ENCODE assay signal across 15 mouse cellular contexts in the genomic region with DNA sequence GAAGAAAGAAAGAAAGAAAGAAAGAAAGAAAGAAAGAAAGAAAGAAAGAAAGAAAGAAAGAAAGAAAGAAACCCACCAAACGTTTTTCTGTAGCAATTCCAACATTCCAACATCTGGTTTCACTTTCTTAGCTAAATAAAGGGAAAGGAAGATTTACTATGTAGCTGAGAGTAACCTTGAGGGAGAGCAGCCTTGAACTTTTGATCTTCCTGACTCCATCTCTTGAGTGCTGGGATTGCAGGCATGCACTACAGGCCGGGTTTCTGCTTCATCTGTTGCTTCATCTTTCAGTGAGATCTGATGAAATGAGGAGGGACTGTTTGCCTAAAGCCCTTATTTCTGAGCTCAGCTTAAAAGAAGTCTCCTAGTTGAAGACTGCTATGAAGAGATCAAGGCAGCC. TPM values are rescaled to one million over a fixed set of nuclear protein-coding genes. Genes with fewer than 3 reads are reported as not detected.
A peak's percentile ranks its signal among the peaks of the same experiment; 100 is the strongest.
DNase-seq lines count a peak whose midpoint lies in the region; ATAC-seq and TF ChIP-seq lines count a peak whose summit lies in the region.
"Had no signal": no experiment of that assay in that cellular context is flagged by ENCODE, and none has a peak within 500 bp of the region (broad histone marks: within the 10 kb centered on the region; RNA-seq: fewer than 3 reads in every experiment).

No protein-coding gene starts in this region.

- no peaks in the 10 kb centered on the region for H3K9me3 ChIP-seq in neural tube, embryonic 11.5 days (ENCODE audit: control insufficient read depth, low read length)
- H3K9me3 ChIP-seq in neural tube, embryonic 15.5 days (replicated peaks) = no peaks in the 10 kb centered on the region
- H3K9me3 ChIP-seq in stomach, embryonic 16.5 days (replicated peaks; ENCODE audit: control insufficient read depth, low read length) = no peaks in the 10 kb centered on the region
- no peaks in the 10 kb centered on the region for H3K9me3 ChIP-seq in forebrain, embryonic 10.5 days
- H3K9me3 ChIP-seq: forebrain, embryonic 12.5 days; G1E; midbrain, embryonic 13.5 days had no signal

- H3K4me3 ChIP-seq in neural tube, embryonic 11.5 days (ENCODE audit: low read depth, low read length) = no peak overlapping the region
- H3K4me3 ChIP-seq in neural tube, embryonic 15.5 days (replicated peaks) = no peak overlapping the region
- no peak overlapping the region for H3K4me3 ChIP-seq in embryonic fibroblast, embryonic 13.5 days (ENCODE audit: insufficient read depth, low read length)
- H3K4me3 ChIP-seq in stomach, embryonic 16.5 days (replicated peaks; ENCODE audit: low read length) = no peak overlapping the region
- H3K4me3 ChIP-seq in forebrain, embryonic 10.5 days = no peak overlapping the region
- H3K4me3 ChIP-seq: forebrain, embryonic 12.5 days; midbrain, embryonic 13.5 days had no signal

- no peak for TF ChIP-seq CTCF in embryonic fibroblast, embryonic 13.5 days (IDR thresholded peaks at IDR 0.05; ENCODE audit: borderline replicate concordance, insufficient read depth, low read length)

- no peak overlapping the region for H3K9ac ChIP-seq in neural tube, embryonic 11.5 days (ENCODE audit: low read length)
- H3K9ac ChIP-seq in neural tube, embryonic 15.5 days (replicated peaks) = no peak overlapping the region
- H3K9ac ChIP-seq in stomach, embryonic 16.5 days (ENCODE audit: low read length) = no peak overlapping the region
- H3K9ac ChIP-seq: forebrain, embryonic 12.5 days; midbrain, embryonic 13.5 days had no signal

- no peaks in the 10 kb centered on the region for H3K4me1 ChIP-seq in neural tube, embryonic 11.5 days (ENCODE audit: control insufficient read depth, insufficient read depth, low read length)
- H3K4me1 ChIP-seq in neural tube, embryonic 15.5 days = no peaks in the 10 kb centered on the region
- peaks cover 6% of the 10 kb centered on the region; the same call in 1 of the 2 replicates for H3K4me1 ChIP-seq in embryonic fibroblast, embryonic 13.5 days (ENCODE audit: control insufficient read depth, insufficient read depth, low read length)
- H3K4me1 ChIP-seq in stomach, embryonic 16.5 days (ENCODE audit: control insufficient read depth, insufficient read depth, low read length) = no peaks in the 10 kb centered on the region
- H3K4me1 ChIP-seq in forebrain, embryonic 10.5 days = no peaks in the 10 kb centered on the region
- H3K4me1 ChIP-seq: forebrain, embryonic 12.5 days; midbrain, embryonic 13.5 days had no signal

- ATAC-seq in neural tube, embryonic 11.5 days (ENCODE audit: insufficient read depth, low FRiP score, low TSS enrichment) = no peak
- no peak for ATAC-seq in neural tube, embryonic 15.5 days (ENCODE audit: low FRiP score)
- ATAC-seq in stomach, embryonic 16.5 days (ENCODE audit: insufficient read depth, low FRiP score) = no peak
- no peak for ATAC-seq in megakaryocyte progenitor cell, adult 5-6 weeks (replicated peaks; ENCODE audit: poor library complexity)
- ATAC-seq: inflammation-experienced regulatory T-cells, adult 6 months; lung, postnatal 0 days; midbrain, embryonic 13.5 days had no signal

- H3K36me3 ChIP-seq in neural tube, embryonic 11.5 days (ENCODE audit: control insufficient read depth, insufficient read depth, low read length) = no peaks in the 10 kb centered on the region
- H3K36me3 ChIP-seq in neural tube, embryonic 15.5 days = no peaks in the 10 kb centered on the region
- no peaks in the 10 kb centered on the region for H3K36me3 ChIP-seq in stomach, embryonic 16.5 days (ENCODE audit: control insufficient read depth, insufficient read depth, low read length)
- H3K36me3 ChIP-seq in forebrain, embryonic 10.5 days (replicated peaks) = no peaks in the 10 kb centered on the region
- H3K36me3 ChIP-seq: forebrain, embryonic 12.5 days; G1E; midbrain, embryonic 13.5 days had no signal

- no peak overlapping the region for H3K27ac ChIP-seq in neural tube, embryonic 11.5 days (ENCODE audit: low read depth, low read length)
- H3K27ac ChIP-seq in neural tube, embryonic 15.5 days (replicated peaks) = no peak overlapping the region
- peak overlapping the region; percentile 86 for H3K27ac ChIP-seq in embryonic fibroblast, embryonic 13.5 days (ENCODE audit: insufficient read depth, low read length)
- H3K27ac ChIP-seq in stomach, embryonic 16.5 days (ENCODE audit: low read length) = peak overlapping the region; percentile 77
- H3K27ac ChIP-seq in forebrain, embryonic 10.5 days = no peak overlapping the region
- H3K27ac ChIP-seq: forebrain, embryonic 12.5 days; midbrain, embryonic 13.5 days had no signal

- no peak overlapping the region for H3K4me2 ChIP-seq in neural tube, embryonic 11.5 days (ENCODE audit: low read depth)
- H3K4me2 ChIP-seq in neural tube, embryonic 15.5 days = no peak overlapping the region
- H3K4me2 ChIP-seq in stomach, embryonic 16.5 days (ENCODE audit: low read depth, low read length) = no peak overlapping the region
- H3K4me2 ChIP-seq: forebrain, embryonic 12.5 days; midbrain, embryonic 13.5 days had no signal

- DNase-seq in embryo, embryonic 10 days (ENCODE audit: low spot score) = peak; percentile 56
- DNase-seq in embryo, embryonic 9.5 days (ENCODE audit: extremely low spot score) = no peak
- DNase-seq in neural tube, embryonic 11.5 days (ENCODE audit: low spot score) = peak; percentile 12
- DNase-seq in forebrain, embryonic 10.5 days (ENCODE audit: extremely low spot score, low spot score) = no peak
- DNase-seq: cerebellum, postnatal 36 days; heart, postnatal 36 days had no signal

- 30% methylated on average over 2 of the region's 2 CpGs for WGBS in neural tube, embryonic 11.5 days
- 32% methylated on average over 2 of the region's 2 CpGs for WGBS in neural tube, embryonic 15.5 days
- 26% methylated on average over 2 of the region's 2 CpGs for WGBS in stomach, embryonic 16.5 days
- 43% methylated on average over 2 of the region's 2 CpGs for whole genome bisulfite sequencing in forebrain, embryonic 10.5 days

- no peaks in the 10 kb centered on the region for H3K27me3 ChIP-seq in neural tube, embryonic 11.5 days (ENCODE audit: control insufficient read depth, insufficient read depth, low read length)
- H3K27me3 ChIP-seq in neural tube, embryonic 15.5 days (replicated peaks) = 0 out of 2 replicates have a peak, but pooled peaks cover 4% of the 10 kb centered on the region
- H3K27me3 ChIP-seq in stomach, embryonic 16.5 days (ENCODE audit: control insufficient read depth, insufficient read depth, low read length) = no peaks in the 10 kb centered on the region; the same call in 1 of the 2 replicates
- H3K27me3 ChIP-seq in forebrain, embryonic 10.5 days (ENCODE audit: poor library complexity, severe bottlenecking) = peaks cover 83% of the 10 kb centered on the region

- TF ChIP-seq POLR2A in embryonic fibroblast, embryonic 13.5 days (IDR thresholded peaks at IDR 0.05; ENCODE audit: low read depth, low read length) = no peak

RNA-seq across cellular contexts. Expression of a gene that starts 57.8 kb away (rescaled TPM):
- 39.2 and 39.6 TPM in 2 replicates for polyA plus RNA-seq in neural tube, embryonic 11.5 days (2014; fragmentation: Nextera tagmentation; extraction: Ambion mirVana)
- 24.4 and 28.7 TPM in 2 replicates for polyA plus RNA-seq in neural tube, embryonic 15.5 days (2015; fragmentation: Nextera tagmentation; extraction: Ambion mirVana)
- polyA plus RNA-seq in embryonic fibroblast, embryonic 13.5 days (2011; ENCODE audit: insufficient read length, low read depth, missing spikeins) = 47.0 and 68.6 TPM in 2 replicates
- polyA plus RNA-seq in stomach, embryonic 16.5 days (2015; fragmentation: Nextera tagmentation; extraction: Ambion mirVana) = 60.5 and 67.9 TPM in 2 replicates
- polyA plus RNA-seq in forebrain, embryonic 10.5 days (2016; fragmentation: Nextera tagmentation; extraction: Ambion mirVana) = 67.4 and 70.8 TPM in 2 replicates
- 27.4 and 33.6 TPM in 2 replicates for total RNA-seq in megakaryocyte progenitor cell, adult 5-6 weeks (2015)
- total RNA-seq in megakaryocyte progenitor cell, adult 5-6 weeks (2017) = 46.5 and 48.3 TPM in 2 replicates

Comparison
In these comparisons a context has a peak if more than half of its experiments do, and no peak if none do; other contexts are left out.
1. DNase-seq: peak in embryo, embryonic 10 days (single experiment) and neural tube, embryonic 11.5 days (single experiment); none in embryo, embryonic 9.5 days (single experiment) and forebrain, embryonic 10.5 days (single experiment).
2. H3K27ac ChIP-seq: peak in embryonic fibroblast, embryonic 13.5 days (single experiment) and stomach, embryonic 16.5 days (single experiment); none in neural tube, embryonic 11.5 days (single experiment), neural tube, embryonic 15.5 days (single experiment) and forebrain, embryonic 10.5 days (single experiment).